Mouse (Mus musculus): ENCODE measurements around the gene Tex26. TPM values are rescaled to one million over a fixed set of nuclear protein-coding genes. Genes with fewer than 3 reads are reported as not detected.

Tex26 gene
- polyA plus RNA-seq, 1 experiment from 2014 or later, result 0.92 TPM

DNA sequence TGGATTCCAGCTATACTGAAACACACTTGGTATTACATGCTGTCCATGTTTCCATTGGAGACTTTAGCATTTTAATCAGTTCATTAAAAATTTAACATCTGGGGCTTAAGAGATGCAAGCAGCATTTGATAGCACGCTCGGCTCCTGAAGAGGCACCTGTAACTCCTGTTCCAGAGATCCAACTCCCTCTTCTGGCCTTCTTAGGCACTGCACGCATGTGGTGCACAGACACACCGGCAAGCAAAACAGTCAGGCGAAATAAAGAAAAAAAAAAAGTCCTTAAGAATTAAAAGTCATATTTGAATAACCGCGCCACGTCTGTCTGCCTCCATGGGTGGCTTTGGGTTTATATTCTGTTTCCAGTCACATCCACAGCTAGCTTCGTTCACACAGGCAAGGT lies 34.7 kb downstream of the Tex26 start:
- Histone ChIP-seq H3K27me3 (replicated peaks) (no peaks in the 10 kb centered on the region), H3K4me1 (no peaks in the 10 kb centered on the region), H3K27ac (no peak overlapping the region), H3K9me3 (no peaks in the 10 kb centered on the region), H3K4me2 (no peak overlapping the region), H3K9ac (no peak overlapping the region), H3K4me3 (no peak overlapping the region), H3K36me3 (replicated peaks) (no peaks in the 10 kb centered on the region)
- no peak for ATAC-seq (replicated peaks)
- WGBS, result 90% methylated on average over 9 of the region's 9 CpGs

GRCm38 (mm10) chr5:149474701-149475468 lies 35.4 kb downstream of the Tex26 start:
- Histone ChIP-seq H3K4me1 (no peaks in the 10 kb centered on the region), H3K9ac (no peak overlapping the region), H3K27ac (no peak overlapping the region), H3K4me3 (no peak overlapping the region), H3K9me3 (no peaks in the 10 kb centered on the region), H3K36me3 (replicated peaks) (no peaks in the 10 kb centered on the region), H3K4me2 (no peak overlapping the region), H3K27me3 (replicated peaks) (no peaks in the 10 kb centered on the region)
- ATAC-seq (replicated peaks), result no peak
- WGBS, result 90% methylated on average over 16 of the region's 16 CpGs

DNA sequence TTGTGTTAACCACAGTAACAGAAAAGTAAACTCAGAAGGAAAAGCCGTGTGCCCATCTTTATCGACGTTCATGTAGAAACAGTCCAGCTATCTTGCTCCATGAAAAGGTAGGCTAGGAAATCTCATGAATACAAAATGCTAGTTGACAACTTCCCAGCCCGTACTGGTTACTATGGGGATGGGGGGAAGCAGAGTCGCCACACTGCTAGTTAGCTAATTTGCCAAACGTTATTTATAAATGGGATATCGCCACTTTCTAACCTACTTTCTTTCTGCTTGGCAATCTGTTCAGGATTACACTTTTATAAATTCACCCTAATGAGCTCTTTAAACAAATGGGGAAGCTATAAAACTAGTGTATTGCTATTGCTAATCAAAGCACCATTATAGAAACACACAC lies 42.5 kb downstream of the Tex26 start:
- H3K27me3 ChIP-seq (replicated peaks), result no peaks in the 10 kb centered on the region
- no peak for ATAC-seq (replicated peaks)
- H3K9ac ChIP-seq, result no peak overlapping the region
- no peaks in the 10 kb centered on the region for H3K4me1 ChIP-seq
- 85% methylated on average over 7 of the region's 7 CpGs for WGBS
- no peaks in the 10 kb centered on the region for H3K36me3 ChIP-seq (replicated peaks)
- no peak overlapping the region for H3K4me3 ChIP-seq
- no peak overlapping the region for H3K4me2 ChIP-seq
- no peaks in the 10 kb centered on the region for H3K9me3 ChIP-seq
- H3K27ac ChIP-seq, result no peak overlapping the region

DNA sequence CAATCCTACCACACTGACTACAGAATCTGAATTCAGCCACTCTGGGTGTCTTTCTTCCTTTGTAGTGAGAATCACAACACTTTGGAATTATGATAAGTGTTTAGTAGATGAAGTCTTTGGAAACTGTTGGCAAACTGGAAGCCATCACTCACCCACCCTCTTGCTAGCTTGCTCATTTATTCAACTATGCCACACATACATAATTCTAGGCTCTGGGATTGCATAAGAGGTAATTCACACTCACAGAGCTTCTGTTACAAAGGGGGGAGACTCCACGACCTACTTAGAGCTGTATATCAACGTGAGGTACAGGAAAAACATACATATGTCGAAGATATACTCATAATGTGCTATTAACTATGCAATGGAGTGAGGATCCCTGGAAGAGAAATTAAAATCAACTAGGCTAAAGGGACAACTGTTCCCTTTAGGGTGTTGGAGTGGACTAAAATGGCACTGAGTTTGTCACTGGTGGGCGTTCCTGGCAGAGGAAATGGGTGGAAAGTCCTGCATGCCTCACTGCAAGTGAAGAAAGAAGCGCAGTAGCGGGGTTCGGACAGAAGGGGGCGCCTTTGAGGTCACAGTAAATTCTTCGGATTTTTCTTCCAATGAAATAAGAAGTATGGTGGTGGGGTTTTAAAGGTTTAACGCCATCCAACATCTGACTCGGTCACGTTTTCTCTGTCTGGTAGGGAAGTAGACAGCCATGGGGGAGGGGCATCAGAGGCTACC lies 44.0 kb downstream of the Tex26 start:
- Histone ChIP-seq H3K9me3 (no peaks in the 10 kb centered on the region), H3K27ac (no peak overlapping the region), H3K4me1 (peaks cover 10% of the 10 kb centered on the region), H3K27me3 (replicated peaks) (no peaks in the 10 kb centered on the region), H3K4me2 (no peak overlapping the region), H3K4me3 (no peak overlapping the region), H3K36me3 (replicated peaks) (no peaks in the 10 kb centered on the region), H3K9ac (no peak overlapping the region)
- 69% methylated on average over 12 of the region's 12 CpGs for WGBS
- no peak for ATAC-seq (replicated peaks)

DNA sequence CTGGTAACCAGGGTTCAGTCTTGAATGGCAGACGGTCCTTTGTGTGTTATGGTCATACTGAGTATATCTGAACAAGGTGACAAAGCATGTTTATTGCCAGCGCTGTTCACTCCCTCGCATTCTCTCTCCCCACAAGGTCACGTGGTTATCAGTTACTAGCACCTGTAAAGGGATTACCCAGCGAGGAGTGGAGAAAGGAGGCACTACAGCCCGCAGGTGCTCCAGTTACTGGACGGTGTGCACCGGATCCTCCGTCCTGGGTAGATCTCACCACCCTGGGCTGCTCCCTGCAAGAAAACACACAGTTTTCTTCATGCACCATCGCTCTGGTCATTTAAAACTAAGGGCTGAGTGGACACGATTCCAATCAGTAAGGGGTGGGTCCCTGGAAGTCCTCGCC lies 44.8 kb downstream of the Tex26 start:
- ATAC-seq (replicated peaks), result no peak
- H3K36me3 ChIP-seq (replicated peaks), result no peaks in the 10 kb centered on the region
- no peaks in the 10 kb centered on the region for H3K27me3 ChIP-seq (replicated peaks)
- H3K27ac ChIP-seq, result 0 out of 2 replicates have a peak overlapping the region, but pooled peaks have one; percentile 17
- H3K4me1 ChIP-seq, result peaks cover 15% of the 10 kb centered on the region
- H3K4me2 ChIP-seq, result no peak overlapping the region
- no peak overlapping the region for H3K9ac ChIP-seq
- WGBS, result 76% methylated on average over 12 of the region's 12 CpGs
- H3K4me3 ChIP-seq, result no peak overlapping the region
- no peaks in the 10 kb centered on the region for H3K9me3 ChIP-seq

DNA sequence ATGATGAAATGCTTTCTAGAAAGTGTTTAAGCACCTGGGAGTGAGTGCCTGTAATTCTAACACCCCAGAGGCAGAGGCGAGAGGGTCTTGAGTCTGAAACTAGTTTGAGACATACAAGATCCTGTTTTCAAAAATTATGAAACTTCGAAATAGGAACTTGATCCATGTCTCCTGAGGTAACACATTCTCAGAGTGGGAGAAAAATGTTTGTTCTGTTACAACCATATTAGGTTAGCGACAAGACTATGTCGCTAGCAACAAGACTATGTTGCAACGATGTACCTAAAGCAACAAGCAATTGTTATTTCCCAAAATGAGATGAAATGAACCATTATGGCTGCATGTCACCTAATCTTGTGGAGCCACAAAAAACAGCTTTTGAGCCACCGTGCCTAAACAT lies 46.0 kb downstream of the Tex26 start:
- Histone ChIP-seq H3K4me2 (no peak overlapping the region), H3K9me3 (no peaks in the 10 kb centered on the region), H3K4me1 (peaks cover 27% of the 10 kb centered on the region), H3K27me3 (replicated peaks) (no peaks in the 10 kb centered on the region), H3K4me3 (no peak overlapping the region), H3K36me3 (replicated peaks) (no peaks in the 10 kb centered on the region), H3K9ac (no peak overlapping the region), H3K27ac (no peak overlapping the region)
- ATAC-seq (replicated peaks), result no peak
- WGBS, result 93% methylated on average over 6 of the region's 6 CpGs

DNA sequence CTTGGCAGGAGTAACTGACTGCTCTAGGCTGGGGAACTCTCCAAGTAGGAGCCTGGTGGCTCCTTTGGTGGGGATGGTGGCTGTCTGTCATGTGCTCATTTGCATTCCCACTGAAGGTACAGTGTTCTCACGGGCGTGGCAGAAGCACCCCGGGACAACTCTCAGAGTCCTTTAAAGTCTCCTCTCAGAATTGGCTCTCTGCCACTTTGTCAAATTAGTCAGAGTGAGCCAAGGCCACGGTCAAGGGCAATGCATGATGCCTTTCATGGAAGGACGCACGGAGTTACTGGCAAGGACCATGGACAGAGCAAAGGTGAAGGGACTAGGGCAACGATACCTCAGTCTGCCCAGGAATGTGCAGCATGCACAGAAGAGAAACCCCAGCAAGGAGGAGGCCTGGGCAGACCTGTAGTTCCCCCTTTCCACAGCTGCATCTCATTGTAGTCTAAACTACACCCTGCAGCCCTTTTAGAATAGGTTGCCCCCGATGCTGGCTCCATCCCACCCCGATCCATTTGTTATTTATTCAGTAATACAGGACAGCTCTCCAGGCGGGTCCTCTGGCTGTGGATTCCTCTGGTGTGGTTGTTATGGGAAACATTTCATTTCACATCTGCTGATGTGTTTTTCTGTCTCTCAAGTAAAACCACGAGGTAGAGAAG lies 49.0 kb downstream of the Tex26 start:
- peak overlapping the region; percentile 46 for H3K4me2 ChIP-seq
- H3K4me3 ChIP-seq, result no peak overlapping the region
- H3K27ac ChIP-seq, result peak overlapping the region; percentile 92
- no peaks in the 10 kb centered on the region for H3K36me3 ChIP-seq (replicated peaks)
- peak; percentile 78 for ATAC-seq (replicated peaks)
- 0 out of 2 replicates have a peak overlapping the region, but pooled peaks have one; percentile 25 for H3K9ac ChIP-seq
- 9% methylated on average over 11 of the region's 11 CpGs for WGBS
- H3K27me3 ChIP-seq (replicated peaks), result no peaks in the 10 kb centered on the region
- H3K4me1 ChIP-seq, result peaks cover 34% of the 10 kb centered on the region
- no peaks in the 10 kb centered on the region for H3K9me3 ChIP-seq

GRCm38 (mm10) chr5:149489136-149489535 lies 49.7 kb downstream of the Tex26 start:
- H3K4me1 ChIP-seq, result peaks cover 34% of the 10 kb centered on the region
- H3K4me2 ChIP-seq, result peak overlapping the region; percentile 46
- peak overlapping the region; percentile 27 for H3K4me3 ChIP-seq
- H3K27me3 ChIP-seq (replicated peaks), result no peaks in the 10 kb centered on the region
- no peaks in the 10 kb centered on the region for H3K9me3 ChIP-seq
- peak; percentile 96 for ATAC-seq (replicated peaks)
- H3K36me3 ChIP-seq (replicated peaks), result no peaks in the 10 kb centered on the region
- peak overlapping the region; percentile 92 for H3K27ac ChIP-seq
- WGBS, result 7% methylated on average over 11 of the region's 11 CpGs
- H3K9ac ChIP-seq, result peak overlapping the region; percentile 22; the same call in 1 of the 2 replicates

DNA sequence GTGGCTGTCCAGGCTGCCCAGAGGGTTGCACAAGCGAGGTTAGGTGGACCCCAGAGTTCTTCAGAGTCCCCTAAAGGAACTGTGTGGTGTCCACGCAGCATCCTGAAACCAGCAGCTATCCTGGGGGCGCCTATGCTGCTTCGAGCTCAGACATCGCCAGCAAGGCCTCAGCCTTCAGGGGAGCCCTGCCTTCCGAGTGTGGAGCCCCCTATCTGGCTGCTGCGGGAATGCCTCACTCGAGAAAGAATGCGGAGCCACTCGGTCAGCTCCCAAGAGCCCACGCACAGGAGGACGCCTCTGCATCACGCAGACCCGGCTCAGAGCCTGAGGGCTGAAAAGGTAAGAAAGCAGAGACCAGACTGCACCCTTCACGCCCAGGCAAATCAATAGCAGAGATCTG lies 50.8 kb downstream of the Tex26 start:
- WGBS, result 53% methylated on average over 15 of the region's 15 CpGs
- no peak overlapping the region for H3K9ac ChIP-seq
- H3K4me2 ChIP-seq, result no peak overlapping the region
- H3K4me3 ChIP-seq, result no peak overlapping the region
- no peak for ATAC-seq (replicated peaks)
- H3K4me1 ChIP-seq, result peaks cover 34% of the 10 kb centered on the region
- no peaks in the 10 kb centered on the region for H3K27me3 ChIP-seq (replicated peaks)
- H3K36me3 ChIP-seq (replicated peaks), result no peaks in the 10 kb centered on the region
- H3K9me3 ChIP-seq, result no peaks in the 10 kb centered on the region
- peak overlapping the region; percentile 92 for H3K27ac ChIP-seq

- no peaks in the 10 kb centered on the region for H3K9me3 ChIP-seq
- H3K36me3 ChIP-seq (replicated peaks), result no peaks in the 10 kb centered on the region
- H3K4me1 ChIP-seq, result peaks cover 25% of the 10 kb centered on the region
- H3K27ac ChIP-seq, result peak overlapping the region; percentile 86
- H3K9ac ChIP-seq, result no peak overlapping the region
- WGBS, result 20% methylated on average over 6 of the region's 6 CpGs
- no peaks in the 10 kb centered on the region for H3K27me3 ChIP-seq (replicated peaks)
- no peak overlapping the region for H3K4me2 ChIP-seq
- H3K4me3 ChIP-seq, result no peak overlapping the region
- peak; percentile 28; the same call in 1 of the 2 replicates for ATAC-seq (replicated peaks)
Measured at GRCm38 (mm10) chr5:149495655-149496054, 56.2 kb downstream of the Tex26 start.

DNA sequence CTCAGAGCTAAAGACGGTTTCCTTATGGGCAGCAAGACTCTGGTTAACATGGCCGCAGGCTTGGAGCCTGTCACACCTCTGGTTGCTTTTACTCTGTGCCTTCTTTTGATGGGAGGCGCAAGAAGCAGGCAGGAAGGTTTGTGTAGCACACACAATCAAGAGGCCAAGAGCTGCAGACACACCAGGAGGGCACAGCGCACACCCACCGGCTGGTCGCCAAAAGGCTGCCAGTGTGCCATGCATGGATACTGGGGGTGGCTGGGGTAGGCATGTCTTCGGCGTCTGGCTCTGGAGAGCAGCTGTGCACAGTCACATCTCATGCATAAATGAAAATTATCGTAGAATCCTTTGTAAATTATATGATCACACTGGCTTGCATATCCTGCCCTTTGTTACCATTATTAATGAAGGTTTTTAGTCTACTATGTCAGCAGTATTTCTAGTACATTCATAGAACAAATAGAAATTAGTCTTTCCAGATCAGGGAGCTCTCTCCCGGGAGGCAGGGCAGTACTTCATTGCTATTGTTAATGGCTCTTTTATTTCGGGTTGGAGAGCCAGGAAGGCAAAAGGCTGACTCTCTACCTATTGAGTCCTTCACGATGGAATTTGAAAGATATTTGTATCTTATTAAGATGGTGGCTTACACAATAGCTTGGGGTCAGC lies 57.1 kb downstream of the Tex26 start:
- WGBS, result 25% methylated on average over 12 of the region's 12 CpGs
- Histone ChIP-seq H3K27ac (peak overlapping the region; percentile 86), H3K9ac (no peak overlapping the region), H3K27me3 (replicated peaks) (no peaks in the 10 kb centered on the region), H3K4me3 (no peak overlapping the region), H3K36me3 (replicated peaks) (no peaks in the 10 kb centered on the region), H3K4me1 (peaks cover 20% of the 10 kb centered on the region), H3K9me3 (no peaks in the 10 kb centered on the region), H3K4me2 (no peak overlapping the region)
- ATAC-seq (replicated peaks), result no peak

DNA sequence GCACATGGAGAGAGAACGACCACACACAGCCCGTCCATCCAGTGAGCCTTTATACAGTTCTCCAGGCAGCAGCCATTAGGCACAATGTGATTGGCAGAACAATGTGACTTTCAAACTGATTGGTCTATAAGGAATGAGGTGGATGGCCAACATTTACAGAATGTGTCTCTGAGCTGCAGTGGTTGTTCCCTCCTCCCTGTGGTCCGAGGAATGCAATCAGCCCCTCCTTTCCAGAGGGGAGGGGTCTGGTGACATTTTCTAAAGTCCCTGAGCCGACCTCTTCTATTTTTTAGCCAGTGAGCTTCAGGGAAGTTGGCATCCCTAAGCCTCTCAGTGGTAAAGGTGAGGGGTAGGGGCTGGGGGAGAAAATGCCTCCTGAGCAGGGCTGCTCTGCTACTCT lies 60.5 kb downstream of the Tex26 start:
- no peaks in the 10 kb centered on the region for H3K36me3 ChIP-seq (replicated peaks)
- no peak overlapping the region for H3K4me2 ChIP-seq
- H3K4me1 ChIP-seq, result peaks cover 32% of the 10 kb centered on the region
- H3K9me3 ChIP-seq, result no peaks in the 10 kb centered on the region
- H3K27me3 ChIP-seq (replicated peaks), result no peaks in the 10 kb centered on the region
- 48% methylated on average over 4 of the region's 4 CpGs for WGBS
- no peak for ATAC-seq (replicated peaks)
- H3K27ac ChIP-seq, result no peak overlapping the region
- no peak overlapping the region for H3K4me3 ChIP-seq
- no peak overlapping the region for H3K9ac ChIP-seq
